Mouse (Mus musculus): ENCODE data around the gene Cdk14.

DNA sequence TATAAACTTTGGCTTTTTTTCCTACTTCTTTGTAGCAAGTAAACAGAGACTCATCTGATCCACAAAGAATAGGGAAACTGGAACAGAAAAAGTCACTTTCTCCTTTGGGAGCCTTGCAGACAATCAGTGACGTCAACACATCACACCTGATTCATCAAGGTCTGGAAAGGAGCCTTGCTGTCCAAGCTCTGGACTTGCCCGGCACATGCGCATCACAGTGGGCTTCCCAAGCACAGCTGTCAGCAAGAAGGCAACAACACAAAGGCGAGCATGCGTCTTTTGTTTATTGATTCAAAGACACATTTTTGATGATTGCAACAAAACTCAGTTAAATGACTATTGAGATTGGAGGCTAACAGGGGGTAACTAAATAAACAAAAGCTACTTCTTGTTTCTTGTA, 47.2 kb downstream of the Cdk14 start:
- TF ChIP-seq POLR2A (IDR thresholded peaks at IDR 0.05; ENCODE audit: low read depth, low read length) (no peak), CTCF (IDR thresholded peaks at IDR 0.05; ENCODE audit: extremely low read depth, insufficient read depth, insufficient read length, insufficient replicate concordance) (no peak)

Measured in spleen, adult 2 months (tissue).